Mouse (Mus musculus): ENCODE data around the gene Pzp.

Pzp gene

GRCm38 (mm10) chr6:128436356-128437005 lies 90.0 kb downstream of the Pzp start:
- no peak for DNase-seq (ENCODE audit: low spot score)

GRCm38 (mm10) chr6:128435474-128435873 lies 91.0 kb downstream of the Pzp start:
- DNase-seq (ENCODE audit: low spot score): peak; percentile 48
